Mouse (Mus musculus) heart, adult 9 months (tissue): ENCODE results near the gene Hoxc10.

Experiments
- DNase-seq, 2 experiments: peaks; one replicate each; pipeline ENCODE4 v3.0.0; 2022; ENCODE audit warnings: low spot score in 2 of 2

The Hoxc10 gene

DNA sequence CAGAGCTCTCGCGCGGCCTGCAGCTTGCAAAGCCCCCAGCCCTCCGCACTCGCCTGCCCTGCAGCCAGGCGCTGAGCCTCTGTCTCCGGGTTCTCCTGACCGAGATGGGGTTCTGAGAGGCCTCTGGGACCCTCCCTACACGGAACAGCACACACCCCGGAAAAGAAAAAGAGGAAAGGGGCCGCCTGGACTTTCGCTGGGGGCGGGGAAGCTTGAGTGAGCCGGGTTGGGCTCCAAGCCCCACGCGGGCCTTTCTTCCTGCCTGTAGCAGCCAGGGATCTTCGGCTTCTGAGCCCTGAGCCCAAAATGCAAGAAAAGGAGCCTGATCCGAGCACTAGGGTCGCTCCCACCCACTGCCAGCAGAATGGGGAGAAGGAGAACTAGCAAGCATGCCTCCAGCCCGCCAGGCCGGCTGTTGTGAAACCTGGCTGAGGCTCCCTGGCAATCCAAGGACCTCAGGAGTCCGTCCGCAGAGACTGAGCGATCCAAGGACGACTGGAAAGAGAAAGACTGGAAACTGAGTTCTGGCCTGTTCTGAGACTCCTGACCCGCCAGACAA lies 45.4 kb downstream of the Hoxc10 start:
- no peak for DNase-seq

GRCm38 (mm10) chr15:103013238-103013984 lies 46.8 kb downstream of the Hoxc10 start:
- DNase-seq: peak in 1 of 2 experiments; percentile 21

- DNase-seq: no peak
Observed at GRCm38 (mm10) chr15:103014166-103015008, 47.8 kb downstream of the Hoxc10 start.

GRCm38 (mm10) chr15:103015009-103015399 lies 48.4 kb downstream of the Hoxc10 start:
- DNase-seq: no peak

- DNase-seq: no peak
Observed at GRCm38 (mm10) chr15:103015406-103016166, 49.0 kb downstream of the Hoxc10 start.

- DNase-seq: no peak
Observed at GRCm38 (mm10) chr15:103018636-103019035, 52.0 kb downstream of the Hoxc10 start, which contains the start of gene Hoxc4. Gene Hoxc4 (plus strand): TSS chr15:103018934.

GRCm38 (mm10) chr15:103020899-103021418 lies 54.4 kb downstream of the Hoxc10 start:
- DNase-seq: no peak
